Mouse (Mus musculus): ENCODE measurements around the gene Glis1. TPM values are rescaled to one million over a fixed set of nuclear protein-coding genes. Genes with fewer than 3 reads are reported as not detected.

The Glis1 gene
- polyA plus RNA-seq, 1 experiment from 2014 or later, result 1.2 TPM

- H3K9me3 ChIP-seq (ENCODE audit: control insufficient read depth, low read length), result no peaks in the 10 kb centered on the region
- DNase-seq (ENCODE audit: low spot score) (no peak), ATAC-seq (replicated peaks; ENCODE audit: low FRiP score) (no peak)
- no peak overlapping the region for H3K4me3 ChIP-seq (ENCODE audit: low read depth, low read length)
- H3K27ac ChIP-seq (ENCODE audit: low read depth, low read length), result no peak overlapping the region
- 60% methylated on average over 4 of the region's 4 CpGs for WGBS
- no peaks in the 10 kb centered on the region; the same call in 1 of the 2 replicates for H3K27me3 ChIP-seq (replicated peaks; ENCODE audit: control insufficient read depth, insufficient read depth, low read length)
- H3K4me2 ChIP-seq, result no peak overlapping the region
- no peak overlapping the region for H3K9ac ChIP-seq (ENCODE audit: low read depth, low read length)
- no peaks in the 10 kb centered on the region for H3K36me3 ChIP-seq (ENCODE audit: control insufficient read depth, insufficient read depth, low read length)
- no peaks in the 10 kb centered on the region for H3K4me1 ChIP-seq (replicated peaks; ENCODE audit: control insufficient read depth, insufficient read depth, low read length)
Measured at GRCm38 (mm10) chr4:107641624-107642023, 207.2 kb downstream of the Glis1 start.

DNA sequence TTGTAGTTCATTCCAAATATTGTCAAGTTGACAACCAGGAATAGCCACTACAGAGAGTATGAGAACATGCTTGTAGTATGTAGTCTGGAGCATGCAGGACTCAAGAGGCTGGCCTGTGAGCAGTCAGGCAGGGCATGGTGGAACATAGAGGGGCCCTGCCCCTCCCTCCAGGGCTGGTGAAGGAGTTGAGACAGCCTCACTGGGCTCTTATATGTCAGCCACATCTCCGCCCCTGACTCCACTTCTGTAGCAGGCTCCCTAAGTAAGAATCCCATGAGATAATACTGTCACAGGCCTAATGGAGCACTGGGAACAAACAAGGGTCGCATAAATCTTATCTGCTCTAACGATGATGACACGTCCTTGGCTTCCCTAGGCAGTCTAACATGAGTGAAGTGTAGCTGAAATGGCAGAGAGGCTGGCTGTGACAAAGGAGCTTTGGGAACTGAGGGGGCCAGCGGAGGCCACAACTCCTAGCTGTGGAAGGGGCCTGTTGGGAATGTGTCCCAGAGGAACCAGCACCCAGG lies 214.6 kb downstream of the Glis1 start:
- H3K4me2 ChIP-seq, result no peak overlapping the region
- H3K4me3 ChIP-seq (ENCODE audit: low read depth, low read length), result no peak overlapping the region
- DNase-seq (ENCODE audit: low spot score) (no peak), ATAC-seq (replicated peaks; ENCODE audit: low FRiP score) (no peak)
- H3K27me3 ChIP-seq (replicated peaks; ENCODE audit: control insufficient read depth, insufficient read depth, low read length), result 0 out of 2 replicates have a peak, but pooled peaks cover 2% of the 10 kb centered on the region
- WGBS, result 64% methylated on average over 5 of the region's 5 CpGs
- 0 out of 2 replicates have a peak, but pooled peaks cover 6% of the 10 kb centered on the region for H3K4me1 ChIP-seq (replicated peaks; ENCODE audit: control insufficient read depth, insufficient read depth, low read length)
- H3K9me3 ChIP-seq (ENCODE audit: control insufficient read depth, low read length), result no peaks in the 10 kb centered on the region
- no peaks in the 10 kb centered on the region for H3K36me3 ChIP-seq (ENCODE audit: control insufficient read depth, insufficient read depth, low read length)
- H3K27ac ChIP-seq (ENCODE audit: low read depth, low read length), result no peak overlapping the region
- H3K9ac ChIP-seq (ENCODE audit: low read depth, low read length), result no peak overlapping the region

DNA sequence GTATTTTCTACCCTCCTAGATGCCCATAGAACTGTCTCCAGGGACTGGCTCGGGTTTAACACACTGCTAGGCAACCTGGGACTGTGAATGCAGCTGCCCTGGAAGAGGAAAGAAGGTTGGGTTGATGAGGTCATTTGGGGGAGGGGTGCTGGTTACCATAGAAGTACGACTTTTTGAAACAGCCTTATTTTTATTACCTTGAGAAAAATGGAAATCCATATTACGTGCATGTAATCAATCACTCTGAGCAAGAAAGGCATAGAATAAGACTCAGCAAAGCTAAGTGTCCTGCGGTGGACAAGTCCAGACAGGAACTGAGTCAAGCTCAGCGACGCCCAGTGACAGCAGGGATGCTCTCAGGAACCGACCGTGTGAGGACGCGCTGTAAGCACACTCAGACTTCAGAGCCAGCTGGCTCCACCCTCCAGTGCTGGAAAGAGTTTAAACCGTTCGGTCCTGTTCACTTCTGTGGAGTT lies 216.7 kb downstream of the Glis1 start:
- 45% methylated on average over 12 of the region's 12 CpGs for WGBS
- DNase-seq (ENCODE audit: low spot score), result no peak
- no peaks in the 10 kb centered on the region for H3K9me3 ChIP-seq (ENCODE audit: control insufficient read depth, low read length)
- 0 out of 2 replicates have a peak, but pooled peaks cover 6% of the 10 kb centered on the region for H3K4me1 ChIP-seq (replicated peaks; ENCODE audit: control insufficient read depth, insufficient read depth, low read length)
- no peak overlapping the region for H3K9ac ChIP-seq (ENCODE audit: low read depth, low read length)
- no peak overlapping the region for H3K27ac ChIP-seq (ENCODE audit: low read depth, low read length)
- no peak for ATAC-seq (replicated peaks; ENCODE audit: low FRiP score)
- no peak overlapping the region for H3K4me3 ChIP-seq (ENCODE audit: low read depth, low read length)
- H3K27me3 ChIP-seq (replicated peaks; ENCODE audit: control insufficient read depth, insufficient read depth, low read length), result 0 out of 2 replicates have a peak, but pooled peaks cover 2% of the 10 kb centered on the region
- no peaks in the 10 kb centered on the region for H3K36me3 ChIP-seq (ENCODE audit: control insufficient read depth, insufficient read depth, low read length)
- no peak overlapping the region for H3K4me2 ChIP-seq

DNA sequence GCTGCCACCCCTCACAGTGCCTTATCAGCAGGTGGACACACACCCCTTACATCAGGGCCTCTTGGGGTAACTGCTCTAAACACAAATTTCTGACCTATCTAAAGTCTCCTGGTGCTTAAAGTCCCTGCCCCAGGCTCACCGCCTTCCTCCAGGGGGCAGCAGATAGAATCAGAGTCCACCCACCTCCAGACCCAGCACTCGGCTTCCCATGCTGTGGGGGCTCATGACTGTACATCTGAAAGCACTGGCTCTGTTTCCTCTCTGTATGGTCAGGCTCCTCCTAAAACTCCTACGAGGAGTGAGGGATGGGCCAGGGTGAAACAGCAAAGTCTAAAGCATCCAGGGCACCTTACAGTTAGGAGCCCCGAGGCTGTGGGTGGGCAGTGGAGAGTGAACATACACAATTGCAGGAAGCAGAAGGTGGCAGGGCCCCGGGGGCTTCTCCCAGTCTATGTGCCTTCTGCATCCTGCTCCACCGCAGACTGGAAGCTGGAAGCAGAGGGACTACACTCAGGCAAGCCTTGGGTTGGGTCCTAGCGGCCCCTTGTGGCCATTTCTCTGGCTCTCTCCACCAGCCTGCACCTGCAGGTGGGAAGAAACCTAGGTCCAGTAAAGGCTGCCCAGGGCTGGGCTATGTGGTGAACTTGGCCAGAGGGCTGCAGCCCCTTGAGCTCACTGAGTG lies 218.3 kb downstream of the Glis1 start:
- Histone ChIP-seq H3K4me1 (replicated peaks; ENCODE audit: control insufficient read depth, insufficient read depth, low read length) (0 out of 2 replicates have a peak, but pooled peaks cover 6% of the 10 kb centered on the region), H3K27me3 (replicated peaks; ENCODE audit: control insufficient read depth, insufficient read depth, low read length) (0 out of 2 replicates have a peak, but pooled peaks cover 2% of the 10 kb centered on the region), H3K4me2 (peak overlapping the region; percentile 56), H3K9me3 (ENCODE audit: control insufficient read depth, low read length) (no peaks in the 10 kb centered on the region), H3K27ac (ENCODE audit: low read depth, low read length) (no peak overlapping the region), H3K9ac (ENCODE audit: low read depth, low read length) (no peak overlapping the region), H3K4me3 (ENCODE audit: low read depth, low read length) (no peak overlapping the region), H3K36me3 (ENCODE audit: control insufficient read depth, insufficient read depth, low read length) (no peaks in the 10 kb centered on the region)
- DNase-seq (ENCODE audit: low spot score) (peak; percentile 76), ATAC-seq (replicated peaks; ENCODE audit: low FRiP score) (peak; percentile 93)
- 4% methylated on average over 7 of the region's 7 CpGs for whole genome bisulfite sequencing

- Histone ChIP-seq H3K9ac (ENCODE audit: low read depth, low read length) (no peak overlapping the region), H3K4me1 (replicated peaks; ENCODE audit: control insufficient read depth, insufficient read depth, low read length) (0 out of 2 replicates have a peak, but pooled peaks cover 6% of the 10 kb centered on the region), H3K9me3 (ENCODE audit: control insufficient read depth, low read length) (no peaks in the 10 kb centered on the region), H3K27ac (ENCODE audit: low read depth, low read length) (no peak overlapping the region), H3K27me3 (replicated peaks; ENCODE audit: control insufficient read depth, insufficient read depth, low read length) (0 out of 2 replicates have a peak, but pooled peaks cover 2% of the 10 kb centered on the region), H3K4me2 (peak overlapping the region; percentile 56), H3K4me3 (ENCODE audit: low read depth, low read length) (no peak overlapping the region), H3K36me3 (ENCODE audit: control insufficient read depth, insufficient read depth, low read length) (no peaks in the 10 kb centered on the region)
- no peak for ATAC-seq (replicated peaks; ENCODE audit: low FRiP score)
- WGBS, result 64% methylated on average over 5 of the region's 5 CpGs
- DNase-seq (ENCODE audit: low spot score), result no peak
Measured at GRCm38 (mm10) chr4:107653280-107653643, 218.9 kb downstream of the Glis1 start.

DNA sequence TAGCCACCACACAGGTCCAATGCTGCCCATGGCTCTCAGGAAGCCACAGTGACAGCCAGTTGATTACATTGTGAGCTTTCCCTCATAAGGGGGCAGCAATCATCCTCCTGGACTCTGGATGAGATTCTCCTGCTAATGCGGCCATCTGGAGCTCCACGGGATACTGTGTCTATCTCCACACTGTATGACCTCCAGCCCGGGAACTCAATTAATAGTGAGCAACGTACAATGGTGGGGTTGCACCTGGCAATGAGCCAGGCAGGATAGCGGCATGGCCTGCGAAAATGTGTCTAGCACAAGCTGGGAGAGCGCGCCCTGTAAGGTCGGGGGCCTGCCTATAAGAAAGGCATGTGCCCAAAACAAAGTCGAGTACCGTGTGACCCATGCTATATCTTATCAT lies 226.3 kb downstream of the Glis1 start:
- Histone ChIP-seq H3K4me1 (replicated peaks; ENCODE audit: control insufficient read depth, insufficient read depth, low read length) (no peaks in the 10 kb centered on the region), H3K4me3 (ENCODE audit: low read depth, low read length) (no peak overlapping the region), H3K27ac (ENCODE audit: low read depth, low read length) (no peak overlapping the region), H3K9me3 (ENCODE audit: control insufficient read depth, low read length) (no peaks in the 10 kb centered on the region), H3K9ac (ENCODE audit: low read depth, low read length) (no peak overlapping the region), H3K4me2 (no peak overlapping the region), H3K36me3 (ENCODE audit: control insufficient read depth, insufficient read depth, low read length) (no peaks in the 10 kb centered on the region), H3K27me3 (replicated peaks; ENCODE audit: control insufficient read depth, insufficient read depth, low read length) (no peaks in the 10 kb centered on the region)
- no peak for ATAC-seq (replicated peaks; ENCODE audit: low FRiP score)
- DNase-seq (ENCODE audit: low spot score), result no peak
- WGBS, result 90% methylated on average over 11 of the region's 11 CpGs

DNA sequence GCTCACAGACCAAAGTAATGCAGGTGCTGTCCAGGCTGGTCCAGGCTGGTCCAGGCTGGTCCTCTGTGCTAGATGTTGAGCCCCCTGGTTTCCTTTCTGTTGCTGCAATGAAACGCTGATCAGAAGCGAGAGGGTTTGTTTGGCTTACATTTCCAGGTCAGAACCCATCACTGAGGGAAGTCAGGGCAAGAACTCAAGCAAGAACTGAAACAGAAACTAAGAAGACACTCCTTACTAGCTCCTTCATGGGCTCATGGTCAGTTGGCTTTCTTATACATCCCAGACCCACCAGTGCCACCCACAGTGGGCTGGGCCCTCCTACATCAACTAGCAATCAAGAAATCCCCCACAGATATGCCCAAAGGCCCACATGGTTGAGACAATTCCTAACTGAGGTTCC lies 234.1 kb downstream of the Glis1 start:
- DNase-seq (ENCODE audit: low spot score), result no peak
- Histone ChIP-seq H3K9me3 (ENCODE audit: control insufficient read depth, low read length) (no peaks in the 10 kb centered on the region), H3K27me3 (replicated peaks; ENCODE audit: control insufficient read depth, insufficient read depth, low read length) (peaks cover 15% of the 10 kb centered on the region), H3K4me1 (replicated peaks; ENCODE audit: control insufficient read depth, insufficient read depth, low read length) (no peaks in the 10 kb centered on the region), H3K36me3 (ENCODE audit: control insufficient read depth, insufficient read depth, low read length) (no peaks in the 10 kb centered on the region), H3K4me2 (no peak overlapping the region), H3K9ac (ENCODE audit: low read depth, low read length) (no peak overlapping the region), H3K27ac (ENCODE audit: low read depth, low read length) (no peak overlapping the region), H3K4me3 (ENCODE audit: low read depth, low read length) (no peak overlapping the region)
- 83% methylated on average over 2 of the region's 2 CpGs for WGBS
- no peak for ATAC-seq (replicated peaks; ENCODE audit: low FRiP score)

DNA sequence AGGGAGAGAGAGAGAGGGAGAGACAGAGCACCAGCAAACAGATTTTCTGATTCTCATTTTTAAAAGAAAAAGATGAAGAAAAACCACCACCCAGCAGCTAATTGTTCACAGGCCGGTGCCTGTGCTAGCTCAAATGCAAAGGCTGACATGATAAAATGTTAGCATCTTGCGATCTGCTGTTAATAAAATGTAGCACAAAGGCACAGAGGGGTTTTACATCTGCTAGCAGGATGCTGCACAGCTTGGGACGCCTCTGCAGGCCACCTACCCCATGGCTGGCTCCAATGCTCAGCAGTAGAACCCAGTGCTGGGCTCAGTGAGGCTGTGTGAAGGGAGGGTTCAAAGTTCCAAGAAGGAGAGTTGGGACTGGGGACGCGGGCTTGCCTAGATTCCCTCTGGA lies 236.3 kb downstream of the Glis1 start:
- Histone ChIP-seq H3K27ac (ENCODE audit: low read depth, low read length) (no peak overlapping the region), H3K9me3 (ENCODE audit: control insufficient read depth, low read length) (no peaks in the 10 kb centered on the region), H3K27me3 (replicated peaks; ENCODE audit: control insufficient read depth, insufficient read depth, low read length) (peaks cover 32% of the 10 kb centered on the region), H3K9ac (ENCODE audit: low read depth, low read length) (no peak overlapping the region), H3K4me2 (no peak overlapping the region), H3K4me1 (replicated peaks; ENCODE audit: control insufficient read depth, insufficient read depth, low read length) (no peaks in the 10 kb centered on the region), H3K36me3 (ENCODE audit: control insufficient read depth, insufficient read depth, low read length) (no peaks in the 10 kb centered on the region), H3K4me3 (ENCODE audit: low read depth, low read length) (no peak overlapping the region)
- no peak for DNase-seq (ENCODE audit: low spot score)
- 62% methylated on average over 5 of the region's 5 CpGs for WGBS
- ATAC-seq (replicated peaks; ENCODE audit: low FRiP score), result no peak

Data from liver, embryonic 11.5 days (tissue).